Mouse (Mus musculus) thymus, adult 2 months (tissue): ENCODE measurements around the gene Acox2. TPM values are rescaled to one million over a fixed set of nuclear protein-coding genes. Genes with fewer than 3 reads are reported as not detected.

Source experiments
- DNase-seq: peaks from one replicate; pipeline ENCODE4 v3.0.0; 2021
- H3K27ac ChIP-seq: fragments of 200-500 bp; 2 replicates; pipeline ENCODE4 v1.5.1; 2012; ENCODE audit warnings: low read length, control low read depth; ENCODE audit not compliant: control insufficient read depth, insufficient read depth
- H3K27me3 ChIP-seq: fragments of 200-500 bp; 2 replicates; pipeline ENCODE4 v1.6.1; 2012; ENCODE audit warnings: mild to moderate bottlenecking, low read length, moderate library complexity, mixed read lengths; ENCODE audit not compliant: control insufficient read depth, insufficient read depth
- H3K36me3 ChIP-seq: fragments of 200-500 bp; 2 replicates; pipeline ENCODE4 v1.6.1; 2012; ENCODE audit warnings: mild to moderate bottlenecking, low read length, moderate library complexity; ENCODE audit not compliant: control insufficient read depth, insufficient read depth
- H3K4me1 ChIP-seq: fragments of 200-500 bp; replicated peaks from 2 replicates; pipeline ENCODE4 v1.6.1; 2012; ENCODE audit warnings: low read length; ENCODE audit not compliant: control insufficient read depth, insufficient read depth
- H3K4me3 ChIP-seq: fragments of 200-500 bp; 2 replicates; pipeline ENCODE4 v1.5.1; 2012; ENCODE audit warnings: mild to moderate bottlenecking, low read length, control low read depth, moderate library complexity; ENCODE audit not compliant: control insufficient read depth, insufficient read depth
- CTCF ChIP-seq: fragments of 200-500 bp; IDR thresholded peaks from 2 replicates; pipeline ENCODE4 v1.5.1; 2012; ENCODE audit warnings: mild to moderate bottlenecking, control low read depth, low read length, moderate library complexity, borderline replicate concordance; ENCODE audit not compliant: control insufficient read depth, poor library complexity, insufficient read depth; ENCODE audit errors: extremely low read depth
- POLR2A ChIP-seq: fragments of 200-500 bp; IDR thresholded peaks from 2 replicates; pipeline ENCODE4 v1.6.1; 2012; ENCODE audit warnings: mild to moderate bottlenecking, low read length, control low read depth, moderate library complexity; ENCODE audit not compliant: control insufficient read depth, poor library complexity, insufficient read depth; ENCODE audit errors: extremely low read depth
- WGBS: fragments of 180-500 bp; shearing (Covaris S2); methylation state at CpG from one replicate; pipeline ENCODE4 v1.1.7; 2018; 5-methylcytosine and 5-hydroxymethylcytosine counted together
- polyA plus RNA-seq: library from polyadenylated mRNA; depleted of rRNA; stranded (reverse); fragments of >200 nt; gene quantifications from 2 replicates; pipeline ENCODE4 v1.2.3, GENCODE M21; 2012

The Acox2 gene
- polyA plus RNA-seq, 1 experiment, result 0.46 TPM

DNA sequence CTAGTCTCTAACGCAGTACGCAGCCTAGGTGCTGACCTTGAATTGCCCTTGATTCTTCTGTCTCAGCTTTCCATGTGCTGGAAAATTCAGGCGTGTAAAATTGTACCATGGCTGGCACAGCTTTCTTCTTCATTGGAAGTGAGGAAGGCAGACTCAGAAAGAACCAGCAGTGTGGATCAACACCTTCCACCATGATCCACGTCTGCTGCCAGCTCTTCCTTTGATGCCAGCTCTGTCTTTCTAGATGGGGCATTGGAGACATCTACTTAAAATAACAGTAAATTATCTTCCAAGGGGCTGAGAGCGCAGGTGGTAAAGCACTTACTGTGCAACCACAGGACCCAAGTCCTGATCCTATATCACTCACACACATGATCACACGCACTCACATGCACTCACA is 66.4 kb downstream of the Acox2 start:
- Histone ChIP-seq H3K4me1 (no peaks in the 10 kb centered on the region), H3K4me3 (no peak overlapping the region), H3K27ac (no peak overlapping the region), H3K27me3 (no peaks in the 10 kb centered on the region), H3K36me3 (no peaks in the 10 kb centered on the region)
- TF ChIP-seq CTCF (no peak), POLR2A (no peak)
- WGBS, result 94% methylated on average over 6 of the region's 6 CpGs
- no peak for DNase-seq

DNA sequence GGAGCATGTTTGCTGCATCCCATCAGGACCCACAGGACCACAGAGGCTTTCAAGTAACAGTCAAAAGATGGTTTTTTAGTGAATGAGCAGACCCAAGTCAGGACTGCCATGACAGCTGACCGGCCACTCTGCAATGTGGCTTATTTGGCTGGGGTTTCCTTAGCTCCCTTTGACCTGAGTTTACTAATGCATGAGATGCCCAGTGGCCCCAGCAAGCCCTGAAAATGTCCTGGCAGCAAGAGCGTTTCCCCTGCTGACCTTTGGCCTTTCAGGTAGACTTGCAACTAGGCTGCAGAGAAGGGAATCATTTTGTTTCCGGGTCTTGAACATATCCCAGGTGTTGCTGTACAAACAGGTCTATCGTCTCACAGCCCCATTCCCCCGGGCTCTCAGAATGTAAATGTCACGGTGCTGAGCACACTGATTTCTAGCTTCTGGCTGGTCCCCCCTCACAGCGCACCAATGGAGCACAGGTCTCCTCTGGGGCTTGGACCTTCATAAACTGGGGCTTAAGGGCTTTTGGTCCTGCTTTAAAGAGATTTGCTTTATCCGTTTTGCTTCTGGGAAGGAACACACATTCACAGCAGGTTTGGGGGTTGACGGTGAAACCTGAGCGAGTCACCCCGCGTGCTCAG is 67.7 kb downstream of the Acox2 start:
- no peaks in the 10 kb centered on the region for H3K4me1 ChIP-seq
- TF ChIP-seq CTCF (no peak), POLR2A (no peak)

DNA sequence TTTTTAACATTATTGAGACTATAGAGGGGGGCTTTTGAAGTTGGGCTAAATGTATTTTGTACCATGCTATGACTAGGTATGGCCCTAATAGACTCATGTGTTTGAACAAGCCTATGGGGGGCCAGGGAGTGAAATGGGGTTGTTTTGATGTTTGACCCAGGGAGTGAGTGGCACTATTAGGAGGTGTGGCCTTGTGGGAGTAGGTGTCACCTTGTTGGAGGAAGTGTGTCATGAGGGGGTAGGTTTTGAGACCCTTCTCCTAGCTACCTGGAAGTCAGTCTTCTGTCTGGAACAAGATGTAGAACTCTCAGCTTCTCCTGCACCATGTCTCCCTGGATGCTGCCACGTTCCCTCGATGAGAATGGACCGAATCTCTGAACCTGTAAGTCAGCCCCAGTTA is 68.6 kb downstream of the Acox2 start:
- DNase-seq, result no peak
- Histone ChIP-seq H3K36me3 (no peaks in the 10 kb centered on the region), H3K4me3 (no peak overlapping the region), H3K27ac (no peak overlapping the region), H3K27me3 (no peaks in the 10 kb centered on the region), H3K4me1 (no peaks in the 10 kb centered on the region)
- WGBS, result 98% methylated on average over 3 of the region's 3 CpGs
- TF ChIP-seq CTCF (no peak), POLR2A (no peak)

More for the DNA sequence above, 67.7 kb downstream of the Acox2 start:
- no peak for DNase-seq
- no peak overlapping the region for H3K27ac ChIP-seq
- H3K36me3 ChIP-seq, result no peaks in the 10 kb centered on the region
- 90% methylated on average over 12 of the region's 12 CpGs for WGBS
- no peaks in the 10 kb centered on the region for H3K27me3 ChIP-seq
- no peak overlapping the region for H3K4me3 ChIP-seq

DNA sequence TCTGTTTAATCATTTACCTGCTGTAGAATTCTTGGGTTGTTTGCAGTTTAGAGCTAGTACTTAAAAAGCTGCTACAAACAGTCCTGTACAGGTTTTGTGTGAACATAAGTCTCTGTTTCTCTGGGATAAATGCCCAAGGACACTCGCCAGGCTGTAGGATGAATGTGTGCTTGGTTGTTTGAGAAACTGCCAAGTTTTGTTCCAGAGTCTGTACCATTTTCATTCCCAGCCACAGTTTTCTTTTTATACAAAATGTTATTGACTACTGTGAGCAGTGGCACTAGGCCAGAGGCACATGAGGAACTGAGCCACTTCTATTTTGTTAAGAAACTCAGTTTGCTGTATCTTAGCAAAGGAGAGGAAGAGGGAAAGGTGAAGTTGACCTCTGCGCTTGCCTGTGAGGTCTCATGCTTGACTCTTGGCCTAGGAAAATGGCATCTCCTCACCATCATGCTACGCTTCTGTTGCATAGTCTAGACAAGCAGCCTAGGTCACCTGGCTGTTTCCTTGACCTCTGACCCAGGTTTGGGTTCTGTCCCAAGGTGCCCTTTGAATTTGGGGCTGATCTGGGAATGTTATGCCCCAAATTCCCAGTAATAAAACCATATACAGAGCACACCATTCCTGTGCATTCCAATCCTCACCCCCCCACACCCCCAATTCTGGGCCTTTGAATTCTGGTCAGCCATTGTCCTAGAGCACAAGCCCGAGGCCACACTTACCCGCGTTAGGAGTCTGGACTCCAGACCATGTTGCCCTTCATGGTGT is 72.7 kb downstream of the Acox2 start:
- Histone ChIP-seq H3K27ac (no peak overlapping the region), H3K27me3 (no peaks in the 10 kb centered on the region)
- 93% methylated on average over 6 of the region's 6 CpGs for WGBS

DNA sequence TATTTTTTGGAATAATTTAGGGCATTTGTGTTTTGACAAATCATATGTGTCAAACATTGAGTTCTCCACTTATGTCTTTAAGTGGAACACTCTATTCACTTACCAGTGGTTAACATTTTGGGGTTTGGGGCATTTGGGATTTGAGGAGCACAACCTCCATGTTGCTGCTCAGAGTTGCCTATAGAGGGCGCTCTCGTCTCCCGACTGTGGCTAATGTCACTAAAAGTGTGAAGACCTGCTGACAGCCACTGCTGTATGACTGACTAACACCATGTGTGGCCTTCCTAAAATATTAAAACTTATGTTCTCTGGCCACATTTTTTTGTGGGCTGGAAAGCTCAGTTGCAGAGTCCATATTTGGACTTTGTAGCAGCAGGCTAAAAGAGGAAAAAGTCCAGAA is 75.8 kb downstream of the Acox2 start:
- Histone ChIP-seq H3K27me3 (no peaks in the 10 kb centered on the region), H3K27ac (no peak overlapping the region), H3K4me1 (no peaks in the 10 kb centered on the region), H3K36me3 (no peaks in the 10 kb centered on the region), H3K4me3 (no peak overlapping the region)
- 79% methylated on average over 3 of the region's 3 CpGs for WGBS
- TF ChIP-seq CTCF (no peak), POLR2A (no peak)
- DNase-seq, result no peak

More for the DNA sequence above, 72.7 kb downstream of the Acox2 start:
- Histone ChIP-seq H3K4me1 (no peaks in the 10 kb centered on the region), H3K36me3 (no peaks in the 10 kb centered on the region), H3K4me3 (no peak overlapping the region)
- TF ChIP-seq CTCF, result no peak
- no peak for TF ChIP-seq POLR2A
- no peak for DNase-seq

DNA sequence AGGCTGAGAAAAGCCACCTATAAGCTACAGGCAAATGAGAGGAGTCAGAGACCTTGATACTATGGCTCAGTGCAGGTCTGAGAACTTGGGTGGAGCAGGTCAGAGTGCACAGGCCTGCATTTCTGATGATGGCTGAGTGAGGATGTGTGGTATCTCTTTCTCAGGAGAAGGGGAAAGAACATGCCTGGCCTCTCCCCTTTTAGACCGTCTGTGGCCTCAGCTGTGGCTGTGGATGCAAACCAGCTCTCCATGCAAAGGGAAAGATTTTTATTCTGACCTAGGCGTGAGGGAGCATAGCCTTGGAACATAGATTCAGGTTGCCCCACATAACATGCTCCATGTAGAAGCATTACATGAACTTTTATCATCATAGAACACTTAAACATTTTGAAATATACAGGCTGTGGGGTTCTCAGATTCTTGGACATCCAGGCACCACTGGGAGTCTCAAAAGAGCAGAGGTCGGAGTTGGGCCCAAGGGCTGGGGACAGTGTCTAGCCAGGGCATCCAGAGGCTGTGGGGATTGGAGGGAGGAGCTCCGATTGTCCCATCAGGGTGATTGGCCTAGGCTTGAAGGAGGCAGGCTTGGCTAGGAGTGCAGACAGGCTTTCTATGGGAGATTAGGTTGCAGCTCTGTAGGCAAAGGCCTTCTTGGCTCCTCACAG is 78.7 kb downstream of the Acox2 start:
- TF ChIP-seq CTCF (no peak), POLR2A (no peak)

More for the DNA sequence above, 78.7 kb downstream of the Acox2 start:
- H3K4me1 ChIP-seq, result no peaks in the 10 kb centered on the region
- H3K27me3 ChIP-seq, result no peaks in the 10 kb centered on the region
- 89% methylated on average over 4 of the region's 4 CpGs for WGBS
- H3K27ac ChIP-seq, result no peak overlapping the region
- no peaks in the 10 kb centered on the region for H3K36me3 ChIP-seq
- no peak for DNase-seq
- H3K4me3 ChIP-seq, result no peak overlapping the region
